Mouse (Mus musculus): ENCODE measurements around the gene Adam8. TPM values are rescaled to one million over a fixed set of nuclear protein-coding genes. Genes with fewer than 3 reads are reported as not detected.

Gene Adam8
- polyA plus RNA-seq, 1 experiment from 2014 or later = 1.9 TPM

DNA sequence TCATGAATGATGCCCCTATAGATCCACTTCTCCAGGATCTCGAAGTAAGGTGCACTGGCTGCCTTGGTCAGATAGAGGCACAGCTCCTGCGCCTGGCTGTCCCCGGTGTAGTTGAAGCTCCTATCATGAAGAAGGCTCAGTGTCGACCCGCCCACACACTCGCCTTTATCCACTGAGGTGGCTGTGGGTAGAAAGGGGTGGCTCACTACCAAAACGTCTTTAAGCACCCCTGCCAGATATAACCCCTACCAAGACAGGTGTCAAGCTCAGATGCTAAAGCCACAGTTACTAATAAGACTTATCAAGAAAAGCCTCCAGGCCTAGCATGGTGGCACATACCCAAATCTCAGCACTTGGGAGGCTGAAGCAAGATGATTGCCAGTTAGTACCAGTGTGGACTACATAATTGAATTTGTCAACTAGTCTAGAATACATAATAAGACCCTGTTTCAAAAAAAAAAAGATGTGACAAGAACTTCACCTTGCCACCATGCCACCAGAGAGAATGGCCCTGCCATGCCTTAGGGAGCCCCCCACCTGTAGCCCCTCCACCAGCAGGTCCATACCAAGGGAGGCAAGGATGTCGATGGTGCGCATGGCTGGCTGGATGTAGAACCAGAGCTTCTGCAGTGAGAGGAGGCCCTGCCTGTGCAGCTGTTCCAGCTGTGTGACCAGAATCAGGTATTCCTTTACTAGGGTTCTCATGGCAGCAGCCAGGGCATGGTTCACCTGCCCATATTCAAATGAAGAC, 14.7 kb upstream of the Adam8 start:
- peaks cover 39% of the 10 kb centered on the region for H3K36me3 ChIP-seq (ENCODE audit: control insufficient read depth, insufficient read depth, low read length)
- WGBS = 91% methylated on average over 9 of the region's 9 CpGs

DNA sequence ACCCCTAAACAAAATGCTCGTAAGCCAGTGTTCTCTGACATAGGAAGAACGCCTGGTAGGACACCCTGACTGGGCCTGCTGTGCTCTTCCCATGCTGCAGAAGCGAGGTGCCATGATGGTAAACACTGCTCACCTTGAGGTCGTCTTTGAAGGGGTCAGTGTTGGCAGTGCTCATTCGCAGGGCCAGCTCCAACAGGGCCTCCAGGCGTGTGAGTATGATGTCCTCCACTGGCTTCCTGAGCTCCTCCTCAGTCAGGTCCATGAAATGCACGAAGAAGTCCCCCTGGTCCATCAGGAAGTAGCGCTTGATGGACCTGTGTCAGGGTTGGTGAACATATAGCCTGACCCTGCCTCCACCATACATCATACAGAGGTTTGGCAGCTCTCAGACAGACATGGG, 12.3 kb upstream of the Adam8 start:
- WGBS = 89% methylated on average over 8 of the region's 8 CpGs
- no peak overlapping the region for H3K4me3 ChIP-seq (ENCODE audit: low read length)
- H3K27ac ChIP-seq (ENCODE audit: low read length) = no peak overlapping the region
- ATAC-seq (ENCODE audit: low read depth) = no peak
- H3K9ac ChIP-seq (ENCODE audit: low read length) = no peak overlapping the region
- H3K9me3 ChIP-seq (ENCODE audit: control insufficient read depth, low read length) = no peaks in the 10 kb centered on the region
- no peaks in the 10 kb centered on the region for H3K4me1 ChIP-seq (replicated peaks; ENCODE audit: control insufficient read depth, insufficient read depth, low read length)
- no peaks in the 10 kb centered on the region for H3K27me3 ChIP-seq (ENCODE audit: control insufficient read depth, insufficient read depth, low read depth, low read length)
- peaks cover 49% of the 10 kb centered on the region for H3K36me3 ChIP-seq (ENCODE audit: control insufficient read depth, insufficient read depth, low read length)
- H3K4me2 ChIP-seq (ENCODE audit: low read depth, low read length) = no peak overlapping the region

More for the DNA sequence above, 14.7 kb upstream of the Adam8 start:
- no peak for ATAC-seq (ENCODE audit: low read depth)
- Histone ChIP-seq H3K4me3 (ENCODE audit: low read length) (no peak overlapping the region), H3K27me3 (ENCODE audit: control insufficient read depth, insufficient read depth, low read depth, low read length) (no peaks in the 10 kb centered on the region), H3K4me2 (ENCODE audit: low read depth, low read length) (no peak overlapping the region), H3K9ac (ENCODE audit: low read length) (no peak overlapping the region), H3K9me3 (ENCODE audit: control insufficient read depth, low read length) (no peaks in the 10 kb centered on the region), H3K27ac (ENCODE audit: low read length) (no peak overlapping the region), H3K4me1 (replicated peaks; ENCODE audit: control insufficient read depth, insufficient read depth, low read length) (no peaks in the 10 kb centered on the region)

DNA sequence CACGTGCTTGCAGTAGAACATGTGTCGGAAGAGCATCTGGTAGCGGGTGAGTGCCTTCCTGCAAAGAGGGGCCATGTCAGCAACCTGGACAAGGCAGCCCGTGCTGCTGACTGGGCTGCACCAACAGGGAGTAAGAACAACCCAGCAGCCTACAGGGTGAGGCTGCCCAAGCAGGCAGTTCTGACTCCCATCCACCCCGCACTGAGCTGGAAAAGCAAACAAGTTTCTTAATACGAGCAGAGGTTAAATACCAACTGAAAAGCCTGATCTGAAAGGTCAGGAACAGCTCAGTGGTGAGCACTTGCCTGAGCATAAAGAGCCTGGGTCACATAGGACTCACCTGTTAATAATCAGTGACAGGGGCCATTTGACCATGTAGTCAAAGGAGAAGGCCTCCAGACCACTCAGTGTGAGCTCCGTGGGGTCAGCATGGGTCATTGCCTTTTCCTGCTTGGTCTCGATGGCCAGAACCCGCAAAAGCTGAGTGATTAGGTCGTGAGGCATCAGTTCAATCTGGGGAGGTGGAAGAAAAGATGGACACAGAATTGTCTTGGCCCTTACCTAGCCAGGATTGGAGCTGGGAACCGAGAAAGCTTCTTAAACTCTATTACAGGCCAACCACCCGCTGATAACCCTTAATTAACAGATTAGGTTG, 8.9 kb upstream of the Adam8 start:
- Histone ChIP-seq H3K4me2 (ENCODE audit: low read depth, low read length) (no peak overlapping the region), H3K9me3 (ENCODE audit: control insufficient read depth, low read length) (no peaks in the 10 kb centered on the region), H3K4me1 (replicated peaks; ENCODE audit: control insufficient read depth, insufficient read depth, low read length) (no peaks in the 10 kb centered on the region), H3K27me3 (ENCODE audit: control insufficient read depth, insufficient read depth, low read depth, low read length) (no peaks in the 10 kb centered on the region), H3K9ac (ENCODE audit: low read length) (no peak overlapping the region), H3K4me3 (ENCODE audit: low read length) (no peak overlapping the region), H3K36me3 (ENCODE audit: control insufficient read depth, insufficient read depth, low read length) (peaks cover 60% of the 10 kb centered on the region), H3K27ac (ENCODE audit: low read length) (no peak overlapping the region)
- WGBS = 80% methylated on average over 12 of the region's 12 CpGs
- no peak for ATAC-seq (ENCODE audit: low read depth)

DNA sequence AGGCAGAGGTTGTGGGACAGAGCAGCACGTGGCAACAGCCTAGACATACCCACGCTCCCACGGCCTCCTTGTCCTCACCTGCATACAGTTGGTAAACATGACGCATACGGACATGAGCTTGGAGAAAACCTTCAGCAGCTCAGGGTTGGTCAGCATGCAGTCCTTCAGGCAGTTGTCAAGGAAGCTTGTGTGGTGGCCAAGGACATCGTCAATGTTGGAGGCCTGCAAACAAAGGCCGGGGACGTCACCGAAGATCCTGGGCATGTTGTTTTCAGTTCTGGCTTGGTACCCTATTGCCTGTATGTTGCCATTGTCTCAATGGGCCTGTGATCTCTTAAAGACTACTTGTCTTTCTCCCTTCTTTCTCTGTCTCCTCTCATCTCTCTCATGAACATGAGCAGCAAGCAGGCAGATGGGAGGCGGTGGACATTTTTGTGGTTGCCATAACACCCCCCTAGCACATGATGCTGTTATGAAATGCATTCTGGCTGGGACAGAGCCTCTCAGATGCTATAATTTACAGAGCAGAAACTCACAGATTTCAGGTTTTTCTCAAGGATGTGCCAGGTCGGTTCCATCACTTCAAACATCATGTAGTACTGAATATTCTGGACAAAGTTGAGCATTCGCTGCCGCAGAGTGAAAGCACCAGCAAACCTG, 6.5 kb upstream of the Adam8 start:
- Histone ChIP-seq H3K4me1 (replicated peaks; ENCODE audit: control insufficient read depth, insufficient read depth, low read length) (no peaks in the 10 kb centered on the region), H3K4me2 (ENCODE audit: low read depth, low read length) (no peak overlapping the region), H3K9me3 (ENCODE audit: control insufficient read depth, low read length) (no peaks in the 10 kb centered on the region), H3K9ac (ENCODE audit: low read length) (no peak overlapping the region), H3K36me3 (ENCODE audit: control insufficient read depth, insufficient read depth, low read length) (peaks cover 45% of the 10 kb centered on the region), H3K27me3 (ENCODE audit: control insufficient read depth, insufficient read depth, low read depth, low read length) (no peaks in the 10 kb centered on the region), H3K4me3 (ENCODE audit: low read length) (no peak overlapping the region), H3K27ac (ENCODE audit: low read length) (no peak overlapping the region)
- ATAC-seq (ENCODE audit: low read depth) = no peak
- WGBS = 94% methylated on average over 13 of the region's 13 CpGs

DNA sequence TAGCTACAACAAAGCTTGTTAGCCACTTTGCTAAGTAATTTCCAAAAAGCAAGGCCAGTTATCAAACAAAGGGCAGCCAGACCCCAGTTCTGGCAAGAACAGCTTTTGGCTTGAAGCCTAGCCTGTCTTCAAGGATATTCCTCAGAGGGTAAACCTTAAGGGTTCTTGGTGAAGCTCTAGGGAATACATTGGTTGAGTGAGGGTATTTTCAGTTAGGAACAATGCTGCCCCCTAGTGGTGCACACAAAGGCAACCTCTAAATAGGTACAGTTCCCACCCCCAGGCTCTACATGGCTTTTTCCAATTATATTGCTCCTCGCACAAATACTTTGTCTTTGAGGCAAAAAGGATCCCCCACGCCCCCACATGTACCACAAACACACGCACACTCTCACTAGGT, 2.3 kb upstream of the Adam8 start:
- H3K27me3 ChIP-seq (ENCODE audit: control insufficient read depth, insufficient read depth, low read depth, low read length) = no peaks in the 10 kb centered on the region
- no peaks in the 10 kb centered on the region for H3K4me1 ChIP-seq (replicated peaks; ENCODE audit: control insufficient read depth, insufficient read depth, low read length)
- no peak overlapping the region for H3K4me2 ChIP-seq (ENCODE audit: low read depth, low read length)
- H3K36me3 ChIP-seq (ENCODE audit: control insufficient read depth, insufficient read depth, low read length) = peaks cover 29% of the 10 kb centered on the region
- 38% methylated on average over 3 of the region's 3 CpGs for WGBS
- peak; percentile 27; the same call in 1 of the 2 replicates for ATAC-seq (ENCODE audit: low read depth)
- H3K9ac ChIP-seq (ENCODE audit: low read length) = no peak overlapping the region
- no peak overlapping the region for H3K4me3 ChIP-seq (ENCODE audit: low read length)
- H3K9me3 ChIP-seq (ENCODE audit: control insufficient read depth, low read length) = no peaks in the 10 kb centered on the region
- H3K27ac ChIP-seq (ENCODE audit: low read length) = no peak overlapping the region

DNA sequence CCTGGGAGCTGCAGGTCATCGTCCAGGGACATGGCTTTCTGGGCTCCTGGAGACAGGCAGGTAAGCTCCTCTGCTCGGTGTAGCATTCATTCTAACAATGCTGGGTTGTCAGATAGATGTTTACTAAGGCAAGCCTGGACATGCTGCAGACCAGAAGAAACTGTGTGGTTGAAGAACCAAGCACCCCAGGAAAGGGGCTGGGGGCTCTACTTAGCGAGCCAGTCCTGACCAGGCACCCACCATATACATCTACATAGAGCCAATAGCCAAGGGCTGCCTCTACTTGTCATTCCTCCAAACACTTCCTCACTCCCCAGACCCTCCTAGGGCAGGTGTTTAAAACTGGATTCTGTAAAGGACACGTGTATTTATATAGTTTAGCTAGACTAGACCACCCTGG, 1.8 kb upstream of the Adam8 start:
- Histone ChIP-seq H3K27me3 (ENCODE audit: control insufficient read depth, insufficient read depth, low read depth, low read length) (no peaks in the 10 kb centered on the region), H3K9me3 (ENCODE audit: control insufficient read depth, low read length) (no peaks in the 10 kb centered on the region), H3K4me2 (ENCODE audit: low read depth, low read length) (no peak overlapping the region), H3K36me3 (ENCODE audit: control insufficient read depth, insufficient read depth, low read length) (peaks cover 26% of the 10 kb centered on the region), H3K4me3 (ENCODE audit: low read length) (no peak overlapping the region), H3K4me1 (replicated peaks; ENCODE audit: control insufficient read depth, insufficient read depth, low read length) (no peaks in the 10 kb centered on the region), H3K9ac (ENCODE audit: low read length) (no peak overlapping the region), H3K27ac (ENCODE audit: low read length) (no peak overlapping the region)
- 79% methylated on average over 4 of the region's 4 CpGs for WGBS
- ATAC-seq (ENCODE audit: low read depth) = no peak

DNA sequence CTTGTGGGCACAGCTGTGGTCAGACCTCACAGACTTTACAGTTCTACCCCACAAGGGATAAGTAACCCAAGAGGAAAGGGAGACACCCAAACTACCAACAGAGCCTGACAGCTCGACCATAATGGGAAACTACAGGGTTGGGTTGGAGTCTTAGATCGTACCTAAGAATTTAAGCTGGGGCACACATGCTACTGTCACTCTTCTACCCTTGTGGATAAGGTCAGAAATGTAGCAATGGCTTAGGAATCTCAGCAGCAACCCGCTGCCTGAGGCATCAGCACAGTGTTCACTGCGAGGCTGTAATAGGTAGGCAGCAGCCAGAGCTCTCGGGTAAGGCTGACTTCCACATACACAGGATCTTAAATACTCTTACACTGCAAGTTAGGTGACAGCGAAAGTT, 1.2 kb upstream of the Adam8 start:
- Histone ChIP-seq H3K4me3 (ENCODE audit: low read length) (no peak overlapping the region), H3K9ac (ENCODE audit: low read length) (no peak overlapping the region)
- WGBS = 80% methylated on average over 6 of the region's 6 CpGs

DNA sequence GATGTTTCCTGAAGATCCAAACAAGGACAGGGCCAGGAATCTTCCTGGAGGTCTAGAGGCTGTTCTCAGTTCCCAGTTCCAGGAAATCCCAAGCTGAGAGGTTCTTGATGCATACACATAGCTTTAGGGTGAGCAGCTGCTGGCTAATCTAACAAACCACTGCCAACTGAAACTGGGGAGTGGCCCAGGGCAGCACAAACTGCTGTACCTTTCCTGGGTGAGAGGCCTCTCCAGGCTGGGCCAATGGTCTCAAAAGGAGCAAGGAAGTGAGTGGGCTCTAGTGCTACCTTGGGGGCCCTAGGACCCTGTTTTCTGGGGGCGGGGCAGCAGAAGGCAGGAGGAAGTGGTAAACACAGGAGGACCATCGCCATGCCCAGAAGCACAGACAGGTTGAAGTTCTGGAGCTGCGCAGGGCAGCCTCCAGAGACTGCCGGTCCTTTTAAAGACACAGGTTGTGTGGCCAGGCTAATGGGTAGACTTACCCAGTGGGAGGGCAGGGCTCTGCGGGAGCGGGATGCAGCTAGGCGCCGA, 1.4 kb downstream of the Adam8 start:
- no peaks in the 10 kb centered on the region for H3K27me3 ChIP-seq (ENCODE audit: control insufficient read depth, insufficient read depth, low read depth, low read length)
- no peaks in the 10 kb centered on the region for H3K9me3 ChIP-seq (ENCODE audit: control insufficient read depth, low read length)
- no peak for ATAC-seq (ENCODE audit: low read depth)
- no peaks in the 10 kb centered on the region for H3K4me1 ChIP-seq (replicated peaks; ENCODE audit: control insufficient read depth, insufficient read depth, low read length)
- no peak overlapping the region for H3K9ac ChIP-seq (ENCODE audit: low read length)
- peaks cover 4% of the 10 kb centered on the region for H3K36me3 ChIP-seq (ENCODE audit: control insufficient read depth, insufficient read depth, low read length)
- H3K4me3 ChIP-seq (ENCODE audit: low read length) = no peak overlapping the region
- WGBS = 76% methylated on average over 8 of the region's 8 CpGs
- H3K27ac ChIP-seq (ENCODE audit: low read length) = no peak overlapping the region
- no peak overlapping the region for H3K4me2 ChIP-seq (ENCODE audit: low read depth, low read length)

More for the DNA sequence above, 1.2 kb upstream of the Adam8 start:
- Histone ChIP-seq H3K4me2 (ENCODE audit: low read depth, low read length) (no peak overlapping the region), H3K27ac (ENCODE audit: low read length) (no peak overlapping the region), H3K9me3 (ENCODE audit: control insufficient read depth, low read length) (no peaks in the 10 kb centered on the region), H3K36me3 (ENCODE audit: control insufficient read depth, insufficient read depth, low read length) (peaks cover 21% of the 10 kb centered on the region), H3K4me1 (replicated peaks; ENCODE audit: control insufficient read depth, insufficient read depth, low read length) (no peaks in the 10 kb centered on the region), H3K27me3 (ENCODE audit: control insufficient read depth, insufficient read depth, low read depth, low read length) (no peaks in the 10 kb centered on the region)
- ATAC-seq (ENCODE audit: low read depth) = no peak

DNA sequence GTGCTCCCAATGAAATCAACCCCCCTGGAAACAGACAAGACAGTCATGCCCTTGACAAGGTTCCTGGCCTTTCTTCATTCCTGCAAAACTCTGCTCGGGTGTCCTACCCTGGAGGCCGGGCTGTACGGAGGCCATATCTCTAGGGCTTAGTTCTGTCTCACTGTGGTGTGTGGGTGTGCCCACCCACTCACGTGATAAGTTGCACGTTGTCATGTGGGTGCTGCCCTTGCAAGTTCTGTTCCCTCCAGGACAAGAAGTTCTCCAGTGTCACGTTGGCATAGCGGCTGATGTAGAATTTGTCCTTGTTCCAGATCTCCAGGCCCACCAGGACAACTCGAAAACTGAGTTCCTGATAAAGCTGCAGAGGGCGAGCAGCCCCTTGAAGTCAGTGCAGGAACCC, 4.1 kb downstream of the Adam8 start:
- Histone ChIP-seq H3K4me3 (ENCODE audit: low read length) (no peak overlapping the region), H3K4me2 (ENCODE audit: low read depth, low read length) (no peak overlapping the region), H3K9me3 (ENCODE audit: control insufficient read depth, low read length) (no peaks in the 10 kb centered on the region), H3K27me3 (ENCODE audit: control insufficient read depth, insufficient read depth, low read depth, low read length) (no peaks in the 10 kb centered on the region), H3K9ac (ENCODE audit: low read length) (no peak overlapping the region), H3K36me3 (ENCODE audit: control insufficient read depth, insufficient read depth, low read length) (no peaks in the 10 kb centered on the region), H3K27ac (ENCODE audit: low read length) (no peak overlapping the region), H3K4me1 (replicated peaks; ENCODE audit: control insufficient read depth, insufficient read depth, low read length) (no peaks in the 10 kb centered on the region)
- no peak for ATAC-seq (ENCODE audit: low read depth)
- 87% methylated on average over 9 of the region's 9 CpGs for WGBS

Measured in lung, embryonic 16.5 days (tissue).